Mouse (Mus musculus): ENCODE measurements around the gene 9530077C05Rik.

- no peak for TF ChIP-seq CTCF (IDR thresholded peaks at IDR 0.05; ENCODE audit: low read depth, low read length)
- no peak for TF ChIP-seq POLR2A (IDR thresholded peaks at IDR 0.05; ENCODE audit: borderline replicate concordance, low read depth, low read length)
These were observed 1.8 kb upstream of the 9530077C05Rik start for GRCm38 (mm10) chr9:22409501-22409900.
